Mouse (Mus musculus) cortical plate, adult 2 months (tissue): ENCODE data around the gene Tdp2.

Experiments used
- CTCF ChIP-seq: fragments of 200-500 bp; IDR thresholded peaks from 2 replicates; pipeline ENCODE4 v1.5.1; 2011; ENCODE audit warnings: mild to moderate bottlenecking, control low read depth, low read length; ENCODE audit not compliant: insufficient read depth; ENCODE audit errors: extremely low read depth
- POLR2A ChIP-seq: fragments of 200-500 bp; IDR thresholded peaks from 2 replicates; pipeline ENCODE4 v1.6.1; 2011; ENCODE audit warnings: mild to moderate bottlenecking, low read length, control low read depth; ENCODE audit not compliant: insufficient read depth; ENCODE audit errors: extremely low read depth

DNA sequence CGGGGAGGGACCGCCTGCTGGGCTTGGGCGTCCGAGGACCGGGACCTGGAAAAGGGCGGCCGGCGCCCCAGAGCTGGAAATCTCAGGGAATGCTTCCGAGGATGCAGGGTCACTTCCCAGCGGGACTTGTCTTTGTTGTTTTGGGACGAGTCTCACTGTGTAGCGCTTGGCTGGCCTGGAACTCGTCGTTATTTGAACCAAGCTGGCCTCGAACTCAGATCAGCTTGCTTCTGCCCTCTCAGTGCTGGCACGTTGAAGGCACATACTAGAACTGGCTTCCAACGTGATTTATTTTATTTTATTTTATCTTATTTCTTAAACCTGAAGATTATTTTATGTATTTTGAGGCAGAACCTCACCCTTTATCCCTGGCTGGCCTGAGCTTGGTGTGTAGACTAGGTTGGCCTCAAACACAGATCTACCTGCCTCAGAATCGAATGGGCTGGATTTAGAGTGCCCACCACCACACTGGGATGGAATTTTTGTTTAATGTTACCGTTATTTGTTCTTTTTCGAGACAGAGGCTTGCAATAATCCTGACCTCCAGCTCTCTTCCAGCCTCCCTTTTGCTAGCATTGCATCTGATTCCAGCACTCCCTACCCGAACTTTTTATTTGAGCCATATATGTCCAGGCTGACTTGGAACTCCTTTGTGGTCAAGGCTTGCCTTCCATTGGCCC, 792 bp downstream of the Tdp2 start:
- TF ChIP-seq CTCF: no peak
- TF ChIP-seq POLR2A: no peak
